Mouse (Mus musculus): ENCODE results near the gene Eci3. TPM values are rescaled to one million over a fixed set of nuclear protein-coding genes. Genes with fewer than 3 reads are reported as not detected.
A peak's percentile ranks its signal among the peaks of the same experiment; 100 is the strongest.
"Not testable (repeated sequence)": the region's sequence is repeated elsewhere in the genome, so short reads cannot be mapped to it uniquely, and the experiment has no call there.

Eci3 gene
- total RNA-seq (2015): not detected in 2 replicates
- not detected in 2 replicates for total RNA-seq (2017)

- ATAC-seq (ENCODE audit: poor library complexity, severe bottlenecking): peak; percentile 66
Measured at GRCm38 (mm10) chr13:34963511-34964397, at the start of gene Eci3. Eci3 (minus strand) TSS chr13:34963810.

- no peak for ATAC-seq (ENCODE audit: poor library complexity, severe bottlenecking)
Measured at GRCm38 (mm10) chr13:34995925-34996324, 32.3 kb upstream of the Eci3 start.

- peak; percentile 95 for ATAC-seq (ENCODE audit: poor library complexity, severe bottlenecking)
Measured at GRCm38 (mm10) chr13:34993983-34994811, 30.6 kb upstream of the Eci3 start.

- ATAC-seq (ENCODE audit: poor library complexity, severe bottlenecking): peak; percentile 65
Measured at GRCm38 (mm10) chr13:34993595-34993982, 30.0 kb upstream of the Eci3 start.

GRCm38 (mm10) chr13:34993085-34993484, 29.5 kb upstream of the Eci3 start:
- ATAC-seq (ENCODE audit: poor library complexity, severe bottlenecking): no peak

- ATAC-seq (ENCODE audit: poor library complexity, severe bottlenecking): no peak
Measured at GRCm38 (mm10) chr13:34991581-34992273, 28.1 kb upstream of the Eci3 start.

GRCm38 (mm10) chr13:34983479-34983878, 19.9 kb upstream of the Eci3 start:
- ATAC-seq (ENCODE audit: poor library complexity, severe bottlenecking): peak; percentile 99

- ATAC-seq (ENCODE audit: poor library complexity, severe bottlenecking): not testable (repeated sequence)
Measured at GRCm38 (mm10) chr13:34978635-34979034, 15.0 kb upstream of the Eci3 start.

- ATAC-seq (ENCODE audit: poor library complexity, severe bottlenecking): no peak
Measured at GRCm38 (mm10) chr13:34977410-34977809, 13.8 kb upstream of the Eci3 start.

GRCm38 (mm10) chr13:34976116-34976515, 12.5 kb upstream of the Eci3 start:
- ATAC-seq (ENCODE audit: poor library complexity, severe bottlenecking): no peak

GRCm38 (mm10) chr13:34973770-34974169, 10.2 kb upstream of the Eci3 start:
- no peak; the same call in 1 of the 2 replicates for ATAC-seq (ENCODE audit: poor library complexity, severe bottlenecking)

- peak; percentile 54; the same call in 1 of the 2 replicates for ATAC-seq (ENCODE audit: poor library complexity, severe bottlenecking)
Measured at GRCm38 (mm10) chr13:34973149-34973548, 9.5 kb upstream of the Eci3 start.

GRCm38 (mm10) chr13:34972456-34972855, 8.8 kb upstream of the Eci3 start:
- ATAC-seq (ENCODE audit: poor library complexity, severe bottlenecking): not testable (repeated sequence)

GRCm38 (mm10) chr13:34965647-34966046, 2.0 kb upstream of the Eci3 start:
- peak; percentile 35; the same call in 1 of the 2 replicates for ATAC-seq (ENCODE audit: poor library complexity, severe bottlenecking)

GRCm38 (mm10) chr13:34964866-34965265, 1.3 kb upstream of the Eci3 start:
- ATAC-seq (ENCODE audit: poor library complexity, severe bottlenecking): no peak

- ATAC-seq (ENCODE audit: poor library complexity, severe bottlenecking): no peak
Measured at GRCm38 (mm10) chr13:34964419-34964818, 809 bp upstream of the Eci3 start.

- no peak for ATAC-seq (ENCODE audit: poor library complexity, severe bottlenecking)
Measured at GRCm38 (mm10) chr13:34960996-34961770, 2.4 kb downstream of the Eci3 start.

GRCm38 (mm10) chr13:34958158-34958557, 5.5 kb downstream of the Eci3 start:
- not testable (repeated sequence) for ATAC-seq (ENCODE audit: poor library complexity, severe bottlenecking)

- no peak for ATAC-seq (ENCODE audit: poor library complexity, severe bottlenecking)
Measured at GRCm38 (mm10) chr13:34956901-34957300, 6.7 kb downstream of the Eci3 start.

GRCm38 (mm10) chr13:34951437-34951836, 12.2 kb downstream of the Eci3 start:
- peak; percentile 99 for ATAC-seq (ENCODE audit: poor library complexity, severe bottlenecking)

Data from megakaryocyte, adult 5-6 weeks (primary cell).